Mouse (Mus musculus) small intestine, adult 2 months (tissue): Measurements from ENCODE around the gene Fbxl8.

Source experiments
- CTCF ChIP-seq: fragments of 200-500 bp; IDR thresholded peaks from 2 replicates; pipeline ENCODE4 v1.5.1; 2012; ENCODE audit warnings: low read depth, mild to moderate bottlenecking, control low read depth, inconsistent platforms, low read length, moderate library complexity, mixed read lengths; ENCODE audit not compliant: insufficient replicate concordance, insufficient read length; ENCODE audit errors: extremely low read depth
- POLR2A ChIP-seq: fragments of 200-500 bp; IDR thresholded peaks from 2 replicates; pipeline ENCODE4 v1.6.1; 2012; ENCODE audit warnings: low read depth, mild to moderate bottlenecking, control low read depth, inconsistent platforms, low read length, moderate library complexity

- TF ChIP-seq CTCF (no peak), POLR2A (no peak)
Measured at GRCm38 (mm10) chr8:105281821-105282220, 17.4 kb downstream of the Fbxl8 start.
